Mouse (Mus musculus): Measurements from ENCODE around the gene Cnot4.

The Cnot4 gene

GRCm38 (mm10) chr6:35033341-35033740, 100.2 kb downstream of the Cnot4 start:
- DNase-seq (ENCODE audit: low spot score in 2 of 2): no peak

GRCm38 (mm10) chr6:35032704-35033103, 100.8 kb downstream of the Cnot4 start:
- no peak for DNase-seq (ENCODE audit: low spot score in 2 of 2)

- DNase-seq (ENCODE audit: low spot score in 2 of 2): no peak
These were observed 102.7 kb downstream of the Cnot4 start for GRCm38 (mm10) chr6:35030811-35031210.

- no peak for DNase-seq (ENCODE audit: low spot score in 2 of 2)
These were observed 103.3 kb downstream of the Cnot4 start for GRCm38 (mm10) chr6:35030226-35030625.

- DNase-seq (ENCODE audit: low spot score in 2 of 2): no peak
These were observed 105.5 kb downstream of the Cnot4 start for GRCm38 (mm10) chr6:35028023-35028422.

GRCm38 (mm10) chr6:35027257-35027656, 106.3 kb downstream of the Cnot4 start:
- DNase-seq (ENCODE audit: low spot score in 2 of 2): no peak

GRCm38 (mm10) chr6:35016624-35017023, 116.9 kb downstream of the Cnot4 start:
- no peak for DNase-seq (ENCODE audit: low spot score in 2 of 2)

- peak in 1 of 2 experiments; percentile 33 for DNase-seq (ENCODE audit: low spot score in 2 of 2)
These were observed 121.6 kb downstream of the Cnot4 start for GRCm38 (mm10) chr6:35011953-35012352.

- DNase-seq (ENCODE audit: low spot score in 2 of 2): no peak
These were observed 122.8 kb downstream of the Cnot4 start for GRCm38 (mm10) chr6:35010705-35011104.

- DNase-seq (ENCODE audit: low spot score in 2 of 2): peak; percentile 88 to 91
These were observed 131.3 kb downstream of the Cnot4 start for GRCm38 (mm10) chr6:35002261-35002669.

GRCm38 (mm10) chr6:34999101-34999500, 134.4 kb downstream of the Cnot4 start:
- peak; percentile 68 to 70 for DNase-seq (ENCODE audit: low spot score in 2 of 2)

GRCm38 (mm10) chr6:34996496-34996895, 137.0 kb downstream of the Cnot4 start:
- DNase-seq (ENCODE audit: low spot score in 2 of 2): no peak

GRCm38 (mm10) chr6:34995265-34995681, 138.3 kb downstream of the Cnot4 start:
- DNase-seq (ENCODE audit: low spot score in 2 of 2): peak; percentile 82 to 83

- DNase-seq (ENCODE audit: low spot score in 2 of 2): no peak
These were observed 138.8 kb downstream of the Cnot4 start for GRCm38 (mm10) chr6:34994692-34995091.

GRCm38 (mm10) chr6:34989263-34989662, 144.3 kb downstream of the Cnot4 start:
- DNase-seq (ENCODE audit: low spot score in 2 of 2): no peak

- DNase-seq (ENCODE audit: low spot score in 2 of 2): no peak
These were observed 145.3 kb downstream of the Cnot4 start, which contains the start of gene Slc23a4 for GRCm38 (mm10) chr6:34988081-34988761. Slc23a4 (minus strand) TSS chr6:34988404.

- DNase-seq (ENCODE audit: low spot score in 2 of 2): no peak
These were observed 146.4 kb downstream of the Cnot4 start for GRCm38 (mm10) chr6:34987085-34987645.

- DNase-seq (ENCODE audit: low spot score in 2 of 2): no peak
These were observed 152.9 kb downstream of the Cnot4 start for GRCm38 (mm10) chr6:34980661-34981060.

GRCm38 (mm10) chr6:34979291-34979690, 154.2 kb downstream of the Cnot4 start:
- no peak for DNase-seq (ENCODE audit: low spot score in 2 of 2)

All from right cerebral cortex, postnatal 10 days (tissue).